Mouse (Mus musculus): ENCODE data around the gene Lrrc74a.

DNA sequence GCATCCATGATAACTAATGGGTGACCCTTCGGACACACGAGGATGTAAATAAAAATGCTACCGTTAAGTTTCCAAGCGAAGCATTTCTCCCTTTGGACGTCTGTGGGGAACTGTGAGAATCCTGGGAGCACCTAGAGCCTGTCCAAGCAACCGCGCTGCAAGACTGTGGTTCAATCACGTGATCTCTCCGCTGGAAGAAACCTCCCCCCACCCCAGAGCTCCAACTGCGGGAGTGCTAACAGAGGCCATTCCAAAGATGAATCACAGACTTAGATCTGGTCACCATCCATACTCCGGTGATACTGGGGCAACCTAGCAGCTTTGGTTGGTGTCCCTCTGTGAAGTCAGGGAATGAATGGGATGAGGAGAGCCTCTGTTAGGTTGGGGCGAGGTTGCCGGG is 26.9 kb downstream of the Lrrc74a start:
- TF ChIP-seq GATA1 (IDR thresholded peaks at IDR 0.05; ENCODE audit: borderline replicate concordance, low read length) = no peak
- no peak for TF ChIP-seq FLI1 (IDR thresholded peaks at IDR 0.05; ENCODE audit: low read length)
